Mouse (Mus musculus) brain, embryonic 14.5 days (tissue): ENCODE results near the gene Ip6k1.

Source experiments
- CTCF ChIP-seq: fragments of 200-500 bp; IDR thresholded peaks from 2 replicates; pipeline ENCODE4 v1.5.1; 2012; ENCODE audit warnings: inconsistent platforms, mild to moderate bottlenecking, moderate library complexity, borderline replicate concordance; ENCODE audit not compliant: insufficient read depth, insufficient read length; ENCODE audit errors: extremely low read depth
- POLR2A ChIP-seq: fragments of 200-500 bp; IDR thresholded peaks from 2 replicates; pipeline ENCODE4 v1.6.1; 2012; ENCODE audit warnings: mild to moderate bottlenecking, inconsistent platforms, borderline replicate concordance; ENCODE audit not compliant: poor library complexity, insufficient read depth, insufficient read length, severe bottlenecking; ENCODE audit errors: extremely low read depth

DNA sequence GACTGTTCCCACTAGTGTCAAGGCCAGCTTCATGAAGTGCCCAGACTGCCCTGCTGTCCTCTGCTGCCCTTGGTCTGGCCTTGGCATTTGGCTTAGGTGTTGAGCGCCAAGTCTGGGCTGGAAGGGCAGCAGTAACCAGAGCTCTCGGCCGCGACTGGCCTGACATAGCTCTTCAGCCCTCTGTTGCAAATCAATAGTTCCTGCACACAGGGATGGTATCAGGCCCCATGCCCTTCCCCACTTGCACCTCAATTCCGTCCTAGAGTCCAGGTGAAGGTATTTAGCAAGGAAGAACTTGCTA is 54.9 kb downstream of the Ip6k1 start:
- TF ChIP-seq CTCF (no peak), POLR2A (no peak)
